Mouse (Mus musculus) olfactory bulb, adult 2 months (tissue): ENCODE measurements at regions not wholly inside any gene's neighbourhood (a gene's known extent, or its start where the extent isn't known, plus 50 kb on each side); places are given as distances from the start of the nearest gene placed in this dataset.

ENCODE experiments used
- CTCF ChIP-seq: fragments of 200-500 bp; IDR thresholded peaks from 2 replicates; pipeline ENCODE4 v1.5.1; 2012; ENCODE audit warnings: low read depth, mild to moderate bottlenecking, low read length, moderate library complexity; ENCODE audit not compliant: insufficient read depth
- POLR2A ChIP-seq: fragments of 200-500 bp; IDR thresholded peaks from 2 replicates; pipeline ENCODE4 v1.6.1; 2012; ENCODE audit warnings: mild to moderate bottlenecking, low read depth, low read length, moderate library complexity; ENCODE audit not compliant: insufficient read depth

GRCm38 (mm10) chr1:190042197-190042596 is 120.0 kb upstream of the Smyd2 start:
- TF ChIP-seq CTCF (no peak), POLR2A (no peak)
